Mouse (Mus musculus) heart, adult 2 months (tissue): ENCODE data around the gene Sac3d1.

Experiments used
- CTCF ChIP-seq: fragments of 200-600 bp; IDR thresholded peaks from 2 replicates; pipeline ENCODE4 v1.8.1; 2022; ENCODE audit warnings: antibody characterized with exemption, mild to moderate bottlenecking, moderate library complexity
- POLR2A ChIP-seq: fragments of 200-500 bp; IDR thresholded peaks from 2 replicates; pipeline ENCODE4 v1.6.1; 2011; ENCODE audit warnings: mild to moderate bottlenecking, low read depth, low read length, control low read depth; ENCODE audit not compliant: insufficient read depth

- TF ChIP-seq CTCF (0 out of 2 replicates have a peak, but pooled peaks have one; percentile 1), POLR2A (0 out of 2 replicates have a peak, but pooled peaks have one; percentile 51)
Observed at GRCm38 (mm10) chr19:6163872-6164547, 45.6 kb upstream of the Sac3d1 start.
